Mouse (Mus musculus) heart, postnatal 0 days (tissue): Measurements from ENCODE around the gene Car2.

Experiments
- CTCF ChIP-seq: IDR thresholded peaks from 2 replicates; pipeline ENCODE4 v1.5.1; 2016; ENCODE audit warnings: antibody characterized with exemption, control low read depth, low read depth
- EP300 ChIP-seq: IDR thresholded peaks from 2 replicates; pipeline ENCODE4 v1.6.1; 2016; ENCODE audit warnings: antibody characterized with exemption, low read depth

DNA sequence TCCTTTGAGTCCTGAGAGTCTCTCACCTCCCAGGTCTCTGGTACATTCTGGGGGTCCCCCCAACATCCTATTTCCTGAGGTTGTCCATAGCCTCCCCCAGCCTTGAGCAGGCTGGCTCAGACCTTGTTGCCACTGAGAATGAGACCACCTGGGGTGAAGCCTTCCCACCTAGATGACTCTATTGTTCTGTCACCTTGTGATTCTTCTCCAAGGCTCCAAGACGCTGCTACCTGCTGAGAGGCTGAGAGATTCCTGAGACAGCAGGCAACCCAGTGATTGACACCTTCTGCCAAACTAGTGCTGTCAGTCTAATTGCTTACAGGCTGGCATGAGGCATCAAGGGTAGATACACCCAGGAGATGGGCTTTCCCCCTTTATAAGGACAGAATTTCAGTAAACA is 21.2 kb downstream of the Car2 start:
- TF ChIP-seq EP300 (no peak), CTCF (no peak)
